Mouse (Mus musculus) spleen, adult 2 months (tissue): ENCODE results near the gene Ulk3. TPM values are rescaled to one million over a fixed set of nuclear protein-coding genes. Genes with fewer than 3 reads are reported as not detected.
A peak's percentile ranks its signal among the peaks of the same experiment; 100 is the strongest.

Experiments used
- DNase-seq, 2 experiments: peaks; one replicate each; pipeline versions ENCODE4 v3.0.0 to v3.0.0-alpha.2; 2012 to 2021; ENCODE audit warnings: low spot score in 2 of 2, low read depth in 1 of 2
- H3K27ac ChIP-seq: fragments of 200-500 bp; 2 replicates; pipeline ENCODE4 v1.5.1; 2012; ENCODE audit warnings: low read length, inconsistent platforms; ENCODE audit not compliant: insufficient read depth
- H3K27me3 ChIP-seq: fragments of 200-500 bp; 2 replicates; pipeline ENCODE4 v1.6.1; 2012; ENCODE audit warnings: mild to moderate bottlenecking, moderate library complexity, low read length, inconsistent platforms; ENCODE audit not compliant: control insufficient read depth, insufficient read depth
- H3K36me3 ChIP-seq: fragments of 200-500 bp; 2 replicates; pipeline ENCODE4 v1.6.1; 2012; ENCODE audit warnings: mild to moderate bottlenecking, low read length, inconsistent platforms; ENCODE audit not compliant: control insufficient read depth, insufficient read depth
- H3K4me1 ChIP-seq: fragments of 200-500 bp; 2 replicates; pipeline ENCODE4 v1.6.1; 2011; ENCODE audit warnings: inconsistent platforms; ENCODE audit not compliant: control insufficient read depth, insufficient read depth, insufficient read length
- H3K4me3 ChIP-seq: fragments of 200-500 bp; 2 replicates; pipeline ENCODE4 v1.5.1; 2011; ENCODE audit warnings: mild to moderate bottlenecking, inconsistent platforms; ENCODE audit not compliant: insufficient read depth, insufficient read length; ENCODE audit errors: extremely low read depth
- CTCF ChIP-seq: fragments of 200-500 bp; IDR thresholded peaks from 2 replicates; pipeline ENCODE4 v1.5.1; 2011; ENCODE audit warnings: mild to moderate bottlenecking, inconsistent platforms; ENCODE audit not compliant: insufficient read depth, insufficient read length, insufficient replicate concordance; ENCODE audit errors: extremely low read depth
- POLR2A ChIP-seq: fragments of 200-500 bp; IDR thresholded peaks from 2 replicates; pipeline ENCODE4 v1.6.1; 2011; ENCODE audit warnings: low read depth, low read length, inconsistent platforms
- WGBS: fragments of 180-500 bp; shearing (Covaris S2); methylation state at CpG from one replicate; pipeline ENCODE4 v1.1.7; 2018; 5-methylcytosine and 5-hydroxymethylcytosine counted together
- polyA plus RNA-seq: library from polyadenylated mRNA; depleted of rRNA; stranded (reverse); fragments of >200 nt; gene quantifications from 2 replicates; pipeline ENCODE4 v1.2.3, GENCODE M21; 2012

Ulk3 gene
- polyA plus RNA-seq, 1 experiment, result 44.5 TPM

GRCm38 (mm10) chr9:57560263-57560662 is 29.0 kb upstream of the Ulk3 start:
- 31% methylated on average over 7 of the region's 7 CpGs for WGBS
- TF ChIP-seq POLR2A (no peak), CTCF (no peak)
- Histone ChIP-seq H3K27me3 (no peaks in the 10 kb centered on the region), H3K27ac (no peak overlapping the region), H3K4me3 (peak overlapping the region; percentile 95), H3K4me1 (peaks cover 15% of the 10 kb centered on the region; the same call in 1 of the 2 replicates), H3K36me3 (no peaks in the 10 kb centered on the region)
- DNase-seq, result no peak

- Histone ChIP-seq H3K4me1 (peaks cover 20% of the 10 kb centered on the region; the same call in 1 of the 2 replicates), H3K27me3 (no peaks in the 10 kb centered on the region), H3K4me3 (peak within 1 kb of the TSS; percentile 95), H3K27ac (peak within 1 kb of the TSS; percentile 93), H3K36me3 (no peaks in the 10 kb centered on the region)
- WGBS, result under 1% methylated on average over 37 of the region's 37 CpGs
- 0 out of 2 replicates have a peak, but pooled peaks have one; percentile 9 for TF ChIP-seq CTCF
- peak; percentile 87 for TF ChIP-seq POLR2A
- DNase-seq, result peak; percentile 91 to 92
Measured at GRCm38 (mm10) chr9:57560861-57561710, 28.2 kb upstream of the Ulk3 start, which contains the start of gene Scamp2. Scamp2 (plus strand) TSS chr9:57560943.

GRCm38 (mm10) chr9:57561711-57562099 is 27.5 kb upstream of the Ulk3 start:
- peak overlapping the region; percentile 93 for H3K27ac ChIP-seq
- peak; percentile 40 to 48 for DNase-seq

GRCm38 (mm10) chr9:57562896-57563372 is 26.3 kb upstream of the Ulk3 start:
- H3K27me3 ChIP-seq, result no peaks in the 10 kb centered on the region
- peaks cover 20% of the 10 kb centered on the region; the same call in 1 of the 2 replicates for H3K4me1 ChIP-seq
- no peaks in the 10 kb centered on the region; the same call in 1 of the 2 replicates for H3K36me3 ChIP-seq
- peak overlapping the region; percentile 12; the same call in 1 of the 2 replicates for H3K27ac ChIP-seq
- no peak for DNase-seq
- TF ChIP-seq CTCF, result no peak
- TF ChIP-seq POLR2A, result no peak
- WGBS, result 54% methylated on average over 4 of the region's 4 CpGs
- H3K4me3 ChIP-seq, result no peak overlapping the region

More at GRCm38 (mm10) chr9:57561711-57562099, 27.5 kb upstream of the Ulk3 start:
- 8% methylated on average over 13 of the region's 13 CpGs for WGBS
- Histone ChIP-seq H3K4me3 (peak overlapping the region; percentile 95; the same call in 1 of the 2 replicates), H3K27me3 (no peaks in the 10 kb centered on the region), H3K36me3 (no peaks in the 10 kb centered on the region), H3K4me1 (peaks cover 20% of the 10 kb centered on the region; the same call in 1 of the 2 replicates)
- no peak for TF ChIP-seq CTCF
- no peak for TF ChIP-seq POLR2A

- Histone ChIP-seq H3K27me3 (no peaks in the 10 kb centered on the region), H3K4me1 (peaks cover 20% of the 10 kb centered on the region; the same call in 1 of the 2 replicates), H3K36me3 (peaks cover 6% of the 10 kb centered on the region), H3K27ac (no peak overlapping the region), H3K4me3 (no peak overlapping the region)
- TF ChIP-seq CTCF (no peak), POLR2A (no peak)
- WGBS, result 57% methylated on average over 6 of the region's 6 CpGs
- DNase-seq, result no peak
Measured at GRCm38 (mm10) chr9:57564609-57565008, 24.6 kb upstream of the Ulk3 start.

GRCm38 (mm10) chr9:57565741-57566221 is 23.5 kb upstream of the Ulk3 start:
- H3K36me3 ChIP-seq, result peaks cover 6% of the 10 kb centered on the region
- TF ChIP-seq POLR2A (no peak), CTCF (no peak)
- peaks cover 17% of the 10 kb centered on the region; the same call in 1 of the 2 replicates for H3K4me1 ChIP-seq
- H3K4me3 ChIP-seq, result no peak overlapping the region
- H3K27me3 ChIP-seq, result no peaks in the 10 kb centered on the region
- WGBS, result 35% methylated on average over 10 of the region's 10 CpGs
- no peak for DNase-seq
- H3K27ac ChIP-seq, result no peak overlapping the region
